Mouse (Mus musculus): ENCODE data around the gene Slc6a9.
A peak's percentile ranks its signal among the peaks of the same experiment; 100 is the strongest.

Slc6a9 gene

GRCm38 (mm10) chr4:117834457-117834844, at the start of gene Slc6a9:
Slc6a9 (plus strand) TSS chr4:117834506.
- no peak for DNase-seq (ENCODE audit: low read depth in 2 of 2, low spot score in 2 of 2)

- no peak for DNase-seq (ENCODE audit: low read depth in 2 of 2, low spot score in 2 of 2)
Observed at GRCm38 (mm10) chr4:117786963-117787362, 47.3 kb upstream of the Slc6a9 start.

GRCm38 (mm10) chr4:117788308-117788707, 46.0 kb upstream of the Slc6a9 start:
- no peak for DNase-seq (ENCODE audit: low read depth in 2 of 2, low spot score in 2 of 2)

- DNase-seq (ENCODE audit: low read depth in 2 of 2, low spot score in 2 of 2) = no peak
Observed at GRCm38 (mm10) chr4:117799904-117800303, 34.4 kb upstream of the Slc6a9 start.

- DNase-seq (ENCODE audit: low read depth in 2 of 2, low spot score in 2 of 2) = no peak
Observed at GRCm38 (mm10) chr4:117806992-117807391, 27.3 kb upstream of the Slc6a9 start.

GRCm38 (mm10) chr4:117810933-117811332, 23.4 kb upstream of the Slc6a9 start:
- no peak for DNase-seq (ENCODE audit: low read depth in 2 of 2, low spot score in 2 of 2)

GRCm38 (mm10) chr4:117813591-117814192, 20.6 kb upstream of the Slc6a9 start:
- peak; percentile 3 to 9 for DNase-seq (ENCODE audit: low read depth in 2 of 2, low spot score in 2 of 2)

- no peak for DNase-seq (ENCODE audit: low read depth in 2 of 2, low spot score in 2 of 2)
Observed at GRCm38 (mm10) chr4:117814333-117814732, 20.0 kb upstream of the Slc6a9 start.

- no peak for DNase-seq (ENCODE audit: low read depth in 2 of 2, low spot score in 2 of 2)
Observed at GRCm38 (mm10) chr4:117816776-117817175, 17.5 kb upstream of the Slc6a9 start.

- no peak for DNase-seq (ENCODE audit: low read depth in 2 of 2, low spot score in 2 of 2)
Observed at GRCm38 (mm10) chr4:117818032-117818431, 16.3 kb upstream of the Slc6a9 start.

GRCm38 (mm10) chr4:117828572-117829145, 5.6 kb upstream of the Slc6a9 start:
- no peak for DNase-seq (ENCODE audit: low read depth in 2 of 2, low spot score in 2 of 2)

- peak in 1 of 2 experiments; percentile 15 for DNase-seq (ENCODE audit: low read depth in 2 of 2, low spot score in 2 of 2)
Observed at GRCm38 (mm10) chr4:117829260-117830123, 4.8 kb upstream of the Slc6a9 start.

GRCm38 (mm10) chr4:117830124-117830551, 4.2 kb upstream of the Slc6a9 start:
- DNase-seq (ENCODE audit: low read depth in 2 of 2, low spot score in 2 of 2) = no peak

GRCm38 (mm10) chr4:117830801-117831200, 3.5 kb upstream of the Slc6a9 start:
- DNase-seq (ENCODE audit: low read depth in 2 of 2, low spot score in 2 of 2) = no peak

GRCm38 (mm10) chr4:117831499-117831898, 2.8 kb upstream of the Slc6a9 start:
- no peak for DNase-seq (ENCODE audit: low read depth in 2 of 2, low spot score in 2 of 2)

- no peak for DNase-seq (ENCODE audit: low read depth in 2 of 2, low spot score in 2 of 2)
Observed at GRCm38 (mm10) chr4:117831920-117832691, 2.2 kb upstream of the Slc6a9 start.

- DNase-seq (ENCODE audit: low read depth in 2 of 2, low spot score in 2 of 2) = peak; percentile 6 to 16
Observed at GRCm38 (mm10) chr4:117834845-117835530, 682 bp downstream of the Slc6a9 start.

- DNase-seq (ENCODE audit: low read depth in 2 of 2, low spot score in 2 of 2) = peak; percentile 13 to 23
Observed at GRCm38 (mm10) chr4:117835531-117836111, 1.3 kb downstream of the Slc6a9 start.

GRCm38 (mm10) chr4:117836204-117836767, 2.0 kb downstream of the Slc6a9 start:
- peak; percentile 65 to 76 for DNase-seq (ENCODE audit: low read depth in 2 of 2, low spot score in 2 of 2)

GRCm38 (mm10) chr4:117837271-117837670, 3.0 kb downstream of the Slc6a9 start:
- DNase-seq (ENCODE audit: low read depth in 2 of 2, low spot score in 2 of 2) = no peak
